Mouse (Mus musculus) forebrain, postnatal 0 days (tissue): ENCODE results near the gene Wwox. TPM values are rescaled to one million over a fixed set of nuclear protein-coding genes. Genes with fewer than 3 reads are reported as not detected.

Experiments
- ATAC-seq: fragments of 200-750 bp; cut with Nextera tagmentation; 2 replicates; pipeline ENCODE4 v1.8.0; 2017; ENCODE audit warnings: mild to moderate bottlenecking, moderate library complexity
- DNase-seq: peaks from one replicate; pipeline ENCODE4 v3.0.0-alpha.2; 2015
- H3K27ac ChIP-seq: fragments of 300-500 bp; sonication (generic); 2 replicates; pipeline ENCODE4 v1.5.1; 2014; ENCODE audit warnings: low read depth, mild to moderate bottlenecking, antibody characterized with exemption, low read length, moderate library complexity, mixed read lengths
- H3K27me3 ChIP-seq: fragments of 300-500 bp; sonication (generic); 2 replicates; pipeline ENCODE4 v1.6.1; 2014; ENCODE audit warnings: mild to moderate bottlenecking, low read length, mixed read lengths; ENCODE audit not compliant: insufficient read depth
- H3K36me3 ChIP-seq: fragments of 300-500 bp; sonication (generic); 2 replicates; pipeline ENCODE4 v1.6.1; 2014; ENCODE audit warnings: mild to moderate bottlenecking, moderate library complexity; ENCODE audit not compliant: insufficient read depth
- H3K4me1 ChIP-seq: fragments of 300-500 bp; sonication (generic); 2 replicates; pipeline ENCODE4 v1.6.1; 2014; ENCODE audit warnings: antibody characterized with exemption; ENCODE audit not compliant: insufficient read depth
- H3K4me2 ChIP-seq: fragments of 300-500 bp; sonication (generic); 2 replicates; pipeline ENCODE4 v1.6.1; 2014; ENCODE audit warnings: low read depth, mild to moderate bottlenecking, moderate library complexity
- H3K4me3 ChIP-seq: fragments of 300-500 bp; sonication (generic); 2 replicates; pipeline ENCODE4 v1.5.1; 2014; ENCODE audit warnings: low read depth, low read length, mixed read lengths
- H3K9ac ChIP-seq: fragments of 300-500 bp; sonication (generic); 2 replicates; pipeline ENCODE4 v1.6.1; 2014; ENCODE audit warnings: mild to moderate bottlenecking
- H3K9me3 ChIP-seq: fragments of 300-500 bp; sonication (generic); 2 replicates; pipeline ENCODE4 v1.6.1; 2016; ENCODE audit warnings: low read length
- CTCF ChIP-seq: sonication (generic); IDR thresholded peaks from 2 replicates; pipeline ENCODE4 v1.5.1; 2016; ENCODE audit warnings: antibody characterized with exemption, control low read depth, low read depth
- WGBS: fragments of 180-500 bp; shearing (Covaris S2); extraction: QIAGEN DNeasy Blood & Tissue Kit; methylation state at CpG from one replicate; pipeline ENCODE4 v1.1.7; 2014; 5-methylcytosine and 5-hydroxymethylcytosine counted together
- polyA plus RNA-seq: library from polyadenylated mRNA; unstranded; fragments of >200 nt; fragmentation: Nextera tagmentation; extraction: Ambion mirVana; gene quantifications from 2 replicates; pipeline ENCODE4 v1.2.1, GENCODE M21; 2015
- total RNA-seq: library from RNA; depleted of rRNA; stranded (reverse); fragments of >200 nt; gene quantifications from 2 replicates; pipeline ENCODE4 v1.2.3, GENCODE M21; 2014

Gene Wwox
- total and polyA plus RNA-seq, 2 experiments from 2014 or later = 13.2 to 17.3 TPM

DNA sequence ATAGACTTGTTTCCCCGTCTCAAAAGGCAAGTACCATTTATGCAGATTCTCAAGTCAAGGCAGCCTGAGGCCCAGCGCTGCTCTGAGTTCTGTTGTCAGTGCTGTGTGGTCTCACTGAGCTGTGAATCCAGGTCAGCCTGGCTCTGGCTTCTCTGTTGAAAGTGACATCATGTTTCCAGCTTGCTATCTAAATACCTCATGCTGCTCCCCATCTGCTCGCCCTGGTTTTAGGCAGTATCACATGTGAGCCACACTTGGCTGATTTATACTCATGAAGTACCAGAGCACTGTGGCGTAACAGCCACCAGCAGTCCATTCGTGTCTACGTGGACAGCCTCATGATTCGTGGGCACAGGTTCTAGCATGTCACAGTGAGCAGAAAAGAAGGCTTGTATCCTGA is 235.7 kb downstream of the Wwox start:
- no peaks in the 10 kb centered on the region for H3K9me3 ChIP-seq
- DNase-seq (no peak), ATAC-seq (no peak)
- H3K4me2 ChIP-seq = no peak overlapping the region
- no peak overlapping the region for H3K27ac ChIP-seq
- H3K36me3 ChIP-seq = no peaks in the 10 kb centered on the region
- H3K4me1 ChIP-seq = no peaks in the 10 kb centered on the region
- TF ChIP-seq CTCF = no peak
- H3K27me3 ChIP-seq = no peaks in the 10 kb centered on the region
- H3K9ac ChIP-seq = no peak overlapping the region
- 72% methylated on average over 7 of the region's 7 CpGs for whole genome bisulfite sequencing
- no peak overlapping the region for H3K4me3 ChIP-seq

DNA sequence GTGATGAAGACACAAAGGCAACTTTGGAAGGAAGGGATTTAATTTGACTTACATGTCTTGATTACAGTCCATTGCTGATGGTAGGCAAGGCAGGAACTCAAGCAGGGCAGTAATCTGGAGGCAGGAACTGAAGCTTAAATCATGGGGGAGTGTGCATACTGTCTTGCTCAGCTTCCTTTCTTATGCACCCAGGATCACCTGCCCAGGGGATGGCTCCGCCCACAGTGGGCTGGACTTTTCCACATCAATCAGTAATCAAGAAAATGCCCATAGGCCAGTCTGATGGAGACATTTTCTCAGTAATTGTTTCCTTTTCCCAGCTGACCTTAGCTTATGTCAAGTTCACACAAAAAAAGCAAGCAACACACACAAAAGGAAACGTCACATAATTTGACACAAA is 237.5 kb downstream of the Wwox start:
- H3K4me1 ChIP-seq = no peaks in the 10 kb centered on the region
- H3K36me3 ChIP-seq = no peaks in the 10 kb centered on the region
- H3K27me3 ChIP-seq = peaks cover 2% of the 10 kb centered on the region; the same call in 1 of the 2 replicates
- H3K4me3 ChIP-seq = no peak overlapping the region
- DNase-seq = no peak
- TF ChIP-seq CTCF = no peak
- no peak overlapping the region for H3K9ac ChIP-seq
- H3K9me3 ChIP-seq = no peaks in the 10 kb centered on the region
- no peak for ATAC-seq
- H3K4me2 ChIP-seq = no peak overlapping the region
- 93% methylated on average over 2 of the region's 2 CpGs for WGBS
- no peak overlapping the region for H3K27ac ChIP-seq

- H3K4me3 ChIP-seq = no peak overlapping the region
- WGBS = 70% methylated on average over 6 of the region's 6 CpGs
- H3K4me2 ChIP-seq = no peak overlapping the region
- no peaks in the 10 kb centered on the region for H3K4me1 ChIP-seq
- ATAC-seq (no peak), DNase-seq (no peak)
- H3K27me3 ChIP-seq = peaks cover 2% of the 10 kb centered on the region; the same call in 1 of the 2 replicates
- no peaks in the 10 kb centered on the region for H3K36me3 ChIP-seq
- H3K9ac ChIP-seq = no peak overlapping the region
- H3K9me3 ChIP-seq = no peaks in the 10 kb centered on the region
- no peak overlapping the region for H3K27ac ChIP-seq
- no peak for TF ChIP-seq CTCF
These were observed 238.2 kb downstream of the Wwox start for GRCm38 (mm10) chr8:114677551-114678127.

- ATAC-seq (no peak), DNase-seq (no peak)
- Histone ChIP-seq H3K9me3 (no peaks in the 10 kb centered on the region), H3K4me3 (no peak overlapping the region), H3K36me3 (no peaks in the 10 kb centered on the region), H3K9ac (no peak overlapping the region), H3K4me1 (no peaks in the 10 kb centered on the region), H3K27me3 (peaks cover 2% of the 10 kb centered on the region; the same call in 1 of the 2 replicates), H3K27ac (no peak overlapping the region), H3K4me2 (no peak overlapping the region)
- no peak for TF ChIP-seq CTCF
- WGBS = 91% methylated on average over 14 of the region's 14 CpGs
These were observed 240.1 kb downstream of the Wwox start for GRCm38 (mm10) chr8:114679386-114680098.

- H3K4me2 ChIP-seq = no peak overlapping the region
- no peak overlapping the region for H3K4me3 ChIP-seq
- TF ChIP-seq CTCF = no peak
- H3K27me3 ChIP-seq = peaks cover 2% of the 10 kb centered on the region; the same call in 1 of the 2 replicates
- ATAC-seq = no peak
- no peak overlapping the region for H3K27ac ChIP-seq
- H3K9me3 ChIP-seq = no peaks in the 10 kb centered on the region
- no peak for DNase-seq
- 76% methylated on average over 10 of the region's 10 CpGs for WGBS
- no peak overlapping the region for H3K9ac ChIP-seq
- H3K36me3 ChIP-seq = no peaks in the 10 kb centered on the region
- no peaks in the 10 kb centered on the region for H3K4me1 ChIP-seq
These were observed 241.7 kb downstream of the Wwox start for GRCm38 (mm10) chr8:114681136-114681535.

- Histone ChIP-seq H3K9me3 (no peaks in the 10 kb centered on the region), H3K9ac (no peak overlapping the region), H3K4me1 (no peaks in the 10 kb centered on the region), H3K4me2 (no peak overlapping the region; the same call in 1 of the 2 replicates), H3K36me3 (no peaks in the 10 kb centered on the region), H3K27me3 (peaks cover 2% of the 10 kb centered on the region), H3K4me3 (no peak overlapping the region), H3K27ac (no peak overlapping the region)
- no peak for ATAC-seq
- WGBS = 30% methylated on average over 10 of the region's 10 CpGs
- TF ChIP-seq CTCF = no peak
- no peak for DNase-seq
These were observed 242.7 kb downstream of the Wwox start for GRCm38 (mm10) chr8:114682166-114682565.

GRCm38 (mm10) chr8:114684046-114684702 is 244.7 kb downstream of the Wwox start:
- Histone ChIP-seq H3K27ac (no peak overlapping the region), H3K4me3 (no peak overlapping the region), H3K9ac (no peak overlapping the region), H3K4me1 (no peaks in the 10 kb centered on the region), H3K9me3 (no peaks in the 10 kb centered on the region), H3K36me3 (no peaks in the 10 kb centered on the region), H3K27me3 (peaks cover 2% of the 10 kb centered on the region), H3K4me2 (no peak overlapping the region)
- DNase-seq (no peak), ATAC-seq (no peak)
- no peak for TF ChIP-seq CTCF
- WGBS = 73% methylated on average over 11 of the region's 11 CpGs
